Mouse (Mus musculus): ENCODE measurements around the gene Hvcn1. TPM values are rescaled to one million over a fixed set of nuclear protein-coding genes. Genes with fewer than 3 reads are reported as not detected.

The Hvcn1 gene
- total RNA-seq, 2 experiments from 2014 or later: 0.37 to 0.77 TPM

DNA sequence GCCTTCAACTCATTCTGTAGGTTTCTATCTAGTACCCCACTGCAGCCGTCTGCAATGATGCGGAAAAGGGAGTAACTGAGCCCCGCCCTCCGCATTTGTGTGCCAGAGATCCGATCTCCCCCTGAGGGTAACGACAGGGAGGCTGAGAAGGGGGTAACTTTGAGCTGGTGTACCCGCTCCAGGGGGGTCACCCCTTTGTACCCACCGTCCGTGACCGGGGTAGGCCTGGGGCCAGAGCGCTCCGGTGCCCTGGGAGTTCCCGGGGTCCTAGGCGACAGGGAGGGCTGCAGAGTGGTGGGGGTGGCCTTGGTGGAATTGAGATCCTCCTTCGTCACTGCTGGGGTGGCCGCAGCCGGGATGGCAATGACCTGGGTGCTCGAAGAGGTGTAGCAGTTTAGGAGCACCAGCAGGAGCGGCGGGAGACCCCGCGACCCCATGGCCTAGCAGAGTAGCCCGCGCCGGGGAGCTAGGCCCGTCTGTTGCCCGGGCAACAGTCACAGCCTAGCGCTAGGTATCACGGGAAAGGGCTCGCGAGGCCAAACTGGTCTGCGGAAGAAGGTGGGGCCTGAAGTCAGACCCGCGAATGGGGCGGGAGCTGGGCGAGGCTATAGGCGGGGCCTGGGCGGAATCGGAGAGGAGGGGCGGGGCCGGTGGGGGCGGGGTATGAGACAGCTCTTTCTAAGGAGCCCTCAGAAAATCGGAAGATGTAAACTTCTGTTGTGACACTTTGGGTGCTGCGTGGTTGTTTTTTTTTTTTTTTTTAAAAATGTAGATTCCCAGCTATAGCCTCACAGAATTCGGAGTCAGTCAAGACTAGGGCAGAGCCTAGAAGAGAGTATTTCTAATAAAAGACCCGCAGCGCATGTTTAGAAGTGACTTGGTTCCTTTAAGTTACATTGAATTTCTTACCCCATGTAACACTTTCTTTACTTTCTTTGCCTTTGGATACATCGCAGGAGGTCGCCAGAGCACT lies 57.6 kb downstream of the Hvcn1 start, which contains the start of gene Tctn1:
Tctn1 (minus strand) TSS at position 528 of the 973 bp plus-strand sequence.
- intact Hi-C loops (cut with DNase I): no loop called here
- DNase-seq: peak; percentile 77 to 90

DNA sequence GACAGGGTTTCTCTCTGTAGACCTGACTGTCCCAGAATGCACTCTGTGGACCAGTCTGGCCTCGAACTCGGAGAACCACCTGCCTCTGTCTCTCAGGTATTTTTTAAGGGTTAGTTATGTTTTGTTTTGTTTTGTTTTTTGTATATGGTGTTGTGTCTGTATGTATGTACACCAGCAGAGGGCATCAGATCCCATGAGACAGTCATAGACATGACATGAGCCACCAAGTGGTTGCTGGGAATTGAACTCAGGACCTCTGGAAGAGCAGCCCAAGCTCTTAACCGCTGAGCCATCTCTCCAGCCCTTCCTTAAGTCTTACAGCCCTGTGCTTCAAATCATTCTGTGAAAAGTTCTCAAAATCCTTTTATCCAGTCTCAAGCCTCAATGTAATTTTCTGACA lies 58.6 kb downstream of the Hvcn1 start:
- DNase-seq: no peak
- intact Hi-C loops (cut with DNase I): loop anchor here (5.0 kb wide), 1 partner anchor 127 kb away; the partner anchor contains the start of gene Arpc3

DNA sequence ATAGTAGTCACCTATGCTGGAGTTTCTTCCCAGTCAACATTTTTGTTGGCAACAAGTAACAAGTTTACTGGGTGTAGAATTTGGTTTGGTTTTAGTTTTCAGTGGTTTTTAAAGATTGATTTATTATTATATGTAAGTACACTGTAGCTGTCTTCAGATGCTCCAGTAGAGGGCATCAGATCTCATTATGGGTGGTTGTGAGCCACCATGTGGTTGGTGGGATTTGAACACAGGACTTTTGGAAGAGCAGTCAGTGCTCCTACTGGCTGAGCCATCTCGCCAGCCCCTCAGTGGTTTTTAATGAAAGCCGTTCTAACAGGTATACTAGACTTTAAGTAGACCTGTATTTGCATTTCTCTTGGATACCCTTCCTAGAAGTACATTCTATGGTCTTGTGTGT lies 59.3 kb downstream of the Hvcn1 start:
- intact Hi-C loops (cut with DNase I): loop anchor here (5.0 kb wide), 1 partner anchor 126 kb away; the partner anchor contains the start of gene Arpc3
- no peak for DNase-seq

DNA sequence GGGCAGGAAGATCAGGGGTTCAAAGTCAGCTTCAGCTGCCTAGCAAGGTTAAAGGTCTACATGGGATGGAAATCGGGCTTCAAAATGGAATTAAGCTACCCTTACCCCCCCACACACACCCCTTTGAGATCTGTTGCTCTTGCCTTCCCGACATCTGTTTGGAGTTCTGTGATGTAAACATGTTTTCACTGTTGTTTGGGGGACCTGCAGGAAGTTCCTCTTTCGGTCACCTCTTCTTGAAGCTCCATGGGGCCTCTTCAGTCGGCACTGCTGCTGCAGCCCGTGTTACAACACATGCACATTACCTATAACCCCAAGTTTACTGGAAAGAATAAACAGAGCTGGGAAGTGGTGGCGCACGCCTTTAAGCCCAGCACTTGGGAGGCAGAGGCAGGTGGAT lies 60.5 kb downstream of the Hvcn1 start:
- no peak for DNase-seq
- intact Hi-C loops (cut with DNase I): loop anchor here (5.0 kb wide), 1 partner anchor 125 kb away; the partner anchor contains the start of gene Arpc3

DNA sequence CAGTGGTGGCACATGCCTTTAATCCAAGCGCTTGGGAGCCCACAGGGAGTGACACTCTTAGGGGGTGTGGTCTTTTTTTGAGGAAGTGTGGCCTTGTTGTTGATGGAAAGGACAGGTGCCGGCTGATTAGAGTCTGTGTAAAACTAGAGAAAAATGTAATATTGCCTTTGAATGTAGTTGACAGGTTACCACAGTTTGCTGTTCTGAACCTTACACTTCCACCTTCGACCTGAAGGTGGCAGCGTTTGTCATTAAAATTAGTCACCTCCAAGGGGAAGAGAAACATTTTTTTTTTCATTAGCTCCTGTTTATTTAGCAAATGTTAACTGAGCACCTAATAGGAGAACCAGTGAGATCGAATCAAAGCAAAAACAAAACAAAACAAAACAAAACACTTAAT lies 61.3 kb downstream of the Hvcn1 start:
- DNase-seq: peak; percentile 50 to 72
- intact Hi-C loops (cut with DNase I): loop anchor here (1.0 to 5.0 kb wide), 2 partner anchors 76 to 124 kb away; partner anchors contain the start of gene Arpc3

DNA sequence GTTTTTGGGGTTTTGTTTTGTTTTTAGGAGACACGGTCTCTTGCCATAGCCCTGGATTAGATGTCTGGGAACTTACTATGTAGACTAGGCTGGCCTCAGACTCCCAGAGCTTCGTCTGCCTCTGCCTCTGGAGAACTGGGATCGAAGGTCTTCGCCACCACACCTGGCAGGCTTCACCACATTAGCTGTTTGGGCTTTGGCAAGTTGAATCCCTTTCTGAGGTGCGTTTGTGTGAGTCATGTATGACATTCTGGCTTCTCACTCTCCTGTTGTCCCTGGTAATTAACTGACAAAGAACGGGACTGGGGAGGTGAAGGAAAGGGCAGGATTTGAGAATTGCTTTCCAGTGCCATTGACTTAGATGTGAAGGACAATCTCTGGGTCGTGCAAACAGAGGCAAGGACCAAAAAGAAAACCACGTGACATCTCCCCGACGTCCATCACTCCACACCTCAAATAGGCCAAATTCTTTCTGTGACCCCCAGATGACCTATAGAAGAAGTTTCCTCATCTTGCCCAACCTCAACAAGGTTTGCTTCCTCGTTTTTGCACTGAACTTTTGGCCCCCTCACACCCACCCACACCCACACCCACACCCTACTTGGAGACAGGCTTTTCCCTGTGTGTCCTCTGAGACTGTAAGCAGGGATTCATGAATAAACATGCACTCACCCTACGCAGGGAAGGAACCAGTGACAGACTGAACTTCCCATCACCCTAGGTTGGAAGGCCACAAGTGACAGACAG lies 62.4 kb downstream of the Hvcn1 start:
- no peak for DNase-seq
- intact Hi-C loops (cut with DNase I): loop anchor here (1.0 to 5.0 kb wide), 2 partner anchors 75 to 123 kb away; partner anchors contain the start of gene Arpc3

DNA sequence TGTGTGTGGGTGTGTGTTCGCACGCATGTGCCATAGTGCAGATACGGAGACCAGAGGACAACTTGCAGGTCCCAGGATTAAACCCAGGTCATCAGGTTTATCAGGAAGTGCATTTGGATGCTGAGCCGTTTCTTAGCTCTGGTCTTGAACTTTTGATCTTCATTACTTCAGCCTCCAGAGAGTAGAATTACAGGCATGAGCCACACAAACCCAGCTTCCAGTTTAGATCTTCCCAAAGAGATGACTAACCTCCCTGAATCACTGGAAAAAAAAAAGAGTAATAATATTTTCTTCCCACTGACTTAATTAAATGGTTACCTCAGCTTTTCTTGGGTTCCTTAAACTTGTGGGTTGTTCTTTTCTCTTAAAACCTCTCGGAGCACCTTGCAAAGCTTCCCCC lies 66.2 kb downstream of the Hvcn1 start:
- intact Hi-C loops (cut with DNase I): no loop called here
- DNase-seq: no peak

DNA sequence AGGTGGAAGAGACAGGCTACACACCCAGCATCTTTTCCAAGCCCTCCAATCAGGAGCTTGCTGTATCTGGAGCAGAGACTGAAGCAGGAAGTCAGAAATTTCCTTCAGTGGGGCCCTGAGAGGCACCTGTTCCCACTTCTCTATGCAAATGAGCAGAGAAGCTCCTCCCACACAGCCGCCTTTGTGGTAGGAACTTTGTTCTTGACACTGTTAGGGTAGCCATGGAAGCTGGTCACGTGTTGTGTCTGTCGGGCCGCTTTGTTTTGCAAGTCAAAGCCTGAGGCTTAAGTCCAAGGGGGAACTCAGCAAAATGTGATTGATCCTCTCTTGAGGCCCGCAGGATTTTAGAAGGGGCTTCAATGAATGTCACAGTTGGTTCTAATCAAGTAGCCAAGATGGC lies 68.2 kb downstream of the Hvcn1 start:
- no peak for DNase-seq
- intact Hi-C loops (cut with DNase I): no loop called here

DNA sequence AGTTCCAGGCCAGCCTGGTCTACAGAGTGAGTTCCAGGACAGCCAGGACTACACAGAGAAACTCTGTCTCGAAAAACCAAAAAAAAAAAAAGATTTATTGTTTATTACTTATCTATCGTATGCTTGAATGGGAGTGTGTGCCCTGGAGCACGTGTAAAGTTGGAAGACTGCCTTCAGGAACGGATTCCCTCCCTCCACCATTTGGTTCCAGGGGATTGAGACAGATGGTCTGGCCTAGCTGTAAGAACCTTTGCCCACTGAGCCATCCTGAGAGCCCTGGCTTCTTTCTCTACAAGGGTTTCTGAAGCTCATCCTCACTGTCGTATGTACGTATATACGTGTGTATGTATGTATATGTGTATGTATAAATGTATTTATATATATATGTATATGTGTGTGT lies 72.3 kb downstream of the Hvcn1 start:
- intact Hi-C loops (cut with DNase I): no loop called here

DNA sequence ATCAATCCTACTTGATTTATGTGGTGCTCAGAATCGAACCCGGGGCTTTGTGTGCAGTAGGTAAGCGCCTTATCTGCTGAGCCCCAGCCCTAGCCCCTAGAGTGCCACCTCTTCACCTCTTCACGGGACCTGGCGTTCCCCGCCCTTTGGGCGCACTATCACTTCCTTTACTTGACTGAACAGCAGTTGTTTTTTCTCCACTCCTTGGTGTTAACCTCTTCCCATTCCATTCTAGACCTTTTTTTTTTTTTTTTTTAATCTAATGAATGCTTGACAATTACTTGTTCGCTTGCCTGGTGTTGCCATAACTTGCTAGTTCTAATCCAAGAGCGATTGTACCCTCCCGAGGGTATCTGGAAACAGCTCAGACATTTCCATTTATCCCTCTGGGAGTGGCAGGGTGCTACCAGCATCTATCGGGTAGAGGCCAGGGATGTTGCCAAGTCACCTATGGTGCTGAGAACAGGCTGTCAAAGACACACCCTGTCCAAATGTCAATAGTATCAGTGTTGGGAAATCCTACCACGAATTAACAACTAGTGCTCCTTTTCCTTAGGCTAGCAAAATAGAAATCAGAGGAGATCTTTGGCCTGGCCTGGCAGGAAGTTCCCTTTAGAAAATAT lies 73.3 kb downstream of the Hvcn1 start:
- DNase-seq: no peak
- intact Hi-C loops (cut with DNase I): no loop called here

More for the DNA sequence above, 72.3 kb downstream of the Hvcn1 start:
- DNase-seq: no peak

DNA sequence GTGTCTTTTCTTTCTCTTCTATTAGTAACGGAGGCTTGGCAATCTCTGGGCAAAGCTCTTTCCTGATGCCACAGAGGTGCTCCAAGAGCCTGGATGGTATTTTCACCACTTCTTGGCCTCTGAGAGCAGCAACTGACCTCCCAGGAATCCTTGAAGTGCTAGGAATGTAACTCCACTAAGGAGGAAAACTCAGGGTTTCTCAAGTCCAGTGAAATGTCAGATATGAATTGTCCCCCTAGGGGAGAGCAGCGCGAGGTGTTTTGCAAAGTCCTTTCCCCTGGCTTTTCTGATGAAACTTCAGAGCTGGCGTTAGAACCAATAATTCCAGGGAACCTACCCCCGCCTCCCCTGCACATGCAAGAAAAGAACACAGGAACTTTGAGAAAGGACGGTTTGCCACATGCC lies 73.8 kb downstream of the Hvcn1 start:
- intact Hi-C loops (cut with DNase I): no loop called here
- DNase-seq: no peak

DNA sequence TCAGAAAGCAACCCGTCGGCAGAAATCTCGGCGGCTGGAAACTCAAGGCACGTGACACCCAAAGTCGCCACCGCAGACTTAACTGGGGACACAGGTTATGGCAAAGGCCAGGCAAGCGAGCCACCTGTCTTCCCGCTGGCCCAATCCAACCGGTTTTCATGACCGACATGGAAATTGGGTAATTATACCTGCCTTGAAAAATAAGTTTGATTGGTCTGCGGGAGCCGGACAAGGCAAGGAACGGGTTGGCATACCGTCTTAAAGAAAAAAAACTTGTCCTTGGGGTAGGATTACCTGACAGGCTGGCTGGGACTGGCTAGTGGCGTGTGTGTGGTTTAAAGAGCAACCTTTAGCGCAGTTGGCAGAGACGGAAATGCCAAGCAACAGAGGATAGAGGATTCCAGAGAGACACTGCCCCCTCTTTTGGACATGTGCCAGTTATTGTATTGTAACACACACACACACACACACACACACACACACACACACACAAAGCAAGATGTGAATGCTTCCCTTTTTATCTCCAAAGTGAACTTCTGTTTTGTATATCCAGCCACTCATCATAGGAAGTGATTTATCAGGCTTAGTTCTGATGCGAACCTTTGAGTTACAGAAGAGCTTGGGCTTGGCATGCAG lies 74.3 kb downstream of the Hvcn1 start:
- intact Hi-C loops (cut with DNase I): no loop called here
- DNase-seq: peak in 1 of 2 experiments; percentile 54

DNA sequence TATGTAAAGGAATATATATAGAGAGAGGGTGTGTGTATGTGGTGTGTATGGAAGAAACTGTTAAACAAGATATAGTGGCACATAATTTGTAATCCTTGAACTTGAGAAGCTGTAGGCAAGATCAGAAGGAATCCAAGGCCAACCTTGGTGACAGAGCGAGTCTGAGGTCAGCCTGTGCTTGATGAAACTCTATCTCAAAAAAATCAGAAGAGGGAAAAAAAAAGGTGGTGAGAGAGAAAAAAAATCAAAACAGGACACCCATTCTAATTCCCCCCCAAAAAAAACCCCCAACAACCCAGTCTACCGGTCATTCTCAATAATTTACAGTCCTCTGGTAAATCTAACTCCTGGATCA lies 77.2 kb downstream of the Hvcn1 start:
- intact Hi-C loops (cut with DNase I): no loop called here
- DNase-seq: no peak

DNA sequence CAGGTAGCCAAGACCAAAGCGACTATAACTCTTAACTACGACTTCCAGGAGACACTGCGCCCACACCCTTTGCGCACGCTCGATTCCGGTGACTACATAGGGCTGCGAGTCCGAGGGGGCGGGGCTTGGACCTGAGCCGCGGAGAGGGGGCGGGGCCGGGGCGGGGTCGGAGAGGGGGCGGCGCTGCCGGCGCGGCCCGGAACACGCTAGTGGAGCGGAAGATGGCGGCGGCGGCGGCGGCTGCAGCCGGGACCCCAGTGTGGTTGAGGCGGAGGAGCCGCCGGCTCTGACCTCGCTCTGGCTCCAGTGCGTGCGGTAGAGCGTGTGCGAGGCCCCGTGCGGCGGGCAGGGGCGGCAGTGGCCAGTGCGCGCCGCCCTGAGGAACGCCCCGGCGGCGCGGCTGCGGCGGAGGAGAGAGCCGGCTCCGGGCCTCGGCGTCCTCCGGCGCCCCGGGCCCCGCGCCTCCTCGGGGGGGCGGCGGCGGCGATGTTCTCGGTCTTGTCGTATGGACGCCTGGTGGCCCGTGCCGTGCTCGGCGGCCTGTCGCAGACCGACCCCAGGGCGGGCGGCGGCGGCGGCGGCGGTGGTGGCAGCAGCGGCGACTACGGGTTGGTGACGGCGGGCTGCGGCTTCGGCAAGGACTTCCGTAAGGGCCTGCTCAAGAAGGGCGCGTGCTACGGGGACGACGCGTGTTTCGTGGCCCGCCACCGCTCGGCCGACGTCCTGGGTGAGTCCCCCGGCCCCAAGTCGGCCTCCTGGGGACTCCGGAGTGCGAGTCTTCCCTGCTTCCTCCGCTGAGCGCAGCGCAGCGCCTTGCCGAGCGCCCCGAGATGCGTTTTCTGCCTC lies 77.8 kb downstream of the Hvcn1 start, which contains the start of gene Pptc7:
Pptc7 (plus strand) TSS at position 183 of the 846 bp plus-strand sequence.
- DNase-seq: peak; percentile 80 to 89
- intact Hi-C loops (cut with DNase I): no loop called here

DNA sequence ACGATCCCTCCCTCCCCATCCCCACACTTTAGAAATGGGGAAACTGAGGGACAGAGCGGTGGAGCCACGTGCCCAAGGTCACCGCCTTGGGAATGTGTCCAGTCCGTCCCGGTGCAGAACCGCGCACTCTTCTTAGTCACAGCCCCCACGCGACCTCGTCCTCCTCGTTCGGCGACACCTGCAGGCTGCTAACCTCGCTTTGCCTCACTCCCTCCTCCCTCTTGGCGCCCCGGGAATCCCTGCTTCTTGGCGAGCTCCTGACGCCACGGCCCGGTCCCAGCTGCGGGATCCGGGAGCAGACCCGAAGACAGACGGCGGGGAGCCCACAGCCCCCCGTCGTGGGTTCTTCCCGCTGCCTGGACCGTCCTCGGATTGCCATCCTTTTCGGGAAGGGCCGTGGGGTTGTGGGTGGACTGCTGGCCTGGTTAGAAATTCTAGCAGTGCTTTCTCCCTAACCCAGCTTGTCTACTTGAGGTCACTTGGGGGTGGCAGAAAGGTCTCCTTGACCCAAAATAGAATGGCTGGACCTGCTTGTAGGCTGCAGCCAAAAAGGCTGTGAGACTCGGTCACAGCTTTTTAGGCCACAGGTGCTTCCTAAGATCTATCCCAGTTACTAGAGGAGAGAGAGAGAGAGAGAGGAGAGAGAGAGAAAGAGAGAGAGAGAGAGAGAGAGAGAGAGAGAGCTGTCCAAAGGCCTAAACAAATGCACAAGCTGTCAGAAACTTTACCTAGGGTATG lies 78.6 kb downstream of the Hvcn1 start:
- intact Hi-C loops (cut with DNase I): no loop called here
- peak; percentile 50 to 52 for DNase-seq

DNA sequence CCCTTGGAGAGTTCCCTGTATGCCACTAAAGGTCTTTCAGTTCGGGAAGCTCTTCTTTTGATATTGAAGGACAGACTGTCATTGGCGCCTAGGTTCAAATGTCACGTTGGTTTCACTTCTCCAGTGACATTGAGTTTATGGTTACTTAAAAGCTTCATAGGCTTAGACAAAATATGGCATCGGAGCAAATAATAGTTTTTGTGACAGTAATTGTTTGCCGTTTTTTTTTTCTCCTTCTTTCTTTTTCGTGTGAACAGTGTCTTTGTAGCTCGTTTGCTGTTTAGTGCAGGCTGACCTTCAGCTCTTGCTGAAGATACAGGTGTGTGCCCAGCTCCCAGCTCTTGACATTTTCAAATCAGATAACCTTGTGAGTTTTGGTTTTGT lies 79.2 kb downstream of the Hvcn1 start:
- intact Hi-C loops (cut with DNase I): no loop called here
- no peak for DNase-seq

DNA sequence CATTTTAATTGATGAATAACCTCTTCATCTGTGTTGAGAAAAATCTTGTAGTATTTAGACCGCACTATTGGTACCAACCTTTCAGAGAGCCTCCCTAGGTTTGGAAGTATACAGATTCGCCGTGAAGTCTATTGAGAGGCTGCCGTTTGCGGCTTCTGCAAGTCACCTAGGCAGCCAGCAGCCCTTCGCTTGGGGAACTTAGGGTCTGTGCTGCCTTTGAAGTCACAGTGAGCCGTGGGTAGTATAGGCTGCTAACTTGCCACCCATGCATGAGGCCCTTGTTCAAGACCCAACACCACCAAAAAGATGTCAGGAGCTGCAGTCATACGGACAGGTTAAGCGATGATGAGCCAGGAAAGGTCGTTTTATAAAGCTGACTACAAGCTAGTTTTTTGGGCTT lies 79.6 kb downstream of the Hvcn1 start:
- intact Hi-C loops (cut with DNase I): no loop called here
- no peak for DNase-seq

DNA sequence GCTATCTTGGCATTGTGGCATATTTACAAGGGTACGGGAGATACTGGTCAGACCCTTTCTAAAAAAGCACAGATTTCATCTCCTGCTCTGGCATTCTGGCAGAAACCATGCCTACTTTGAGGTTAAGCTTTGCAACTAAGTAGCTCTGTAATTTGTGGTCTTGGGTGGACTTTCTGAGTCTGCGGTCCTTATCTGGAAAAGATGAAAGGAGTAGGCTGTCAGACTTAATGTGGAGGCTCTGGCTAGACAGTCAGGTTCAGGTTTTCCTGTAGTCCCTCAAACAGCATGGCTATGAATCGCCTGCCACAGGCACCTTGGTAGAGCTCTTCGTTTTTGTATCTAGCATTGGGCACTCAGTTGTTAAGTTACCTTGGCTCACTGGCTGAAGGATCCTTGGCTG lies 80.4 kb downstream of the Hvcn1 start:
- intact Hi-C loops (cut with DNase I): no loop called here
- DNase-seq: no peak
